Mouse (Mus musculus): ENCODE measurements around the gene Wfdc13. TPM values are rescaled to one million over a fixed set of nuclear protein-coding genes. Genes with fewer than 3 reads are reported as not detected.
A peak's percentile ranks its signal among the peaks of the same experiment; 100 is the strongest.

Gene Wfdc13
- 0.21 TPM in 1 of 2 replicates, not detected in the other for polyA plus RNA-seq (2014; fragmentation: Nextera tagmentation; extraction: Ambion mirVana)

GRCm38 (mm10) chr2:164684807-164685206 lies at the start of gene Wfdc13:
Gene Wfdc13 (plus strand): TSS chr2:164685107.
- H3K9me3 ChIP-seq (ENCODE audit: control insufficient read depth, low read length): no peaks in the 10 kb centered on the region
- H3K4me3 ChIP-seq (ENCODE audit: low read depth, low read length): no peak within 1 kb of the TSS
- DNase-seq (ENCODE audit: low spot score) (no peak), ATAC-seq (ENCODE audit: low read depth) (no peak)
- no peak within 1 kb of the TSS for H3K27ac ChIP-seq (replicated peaks; ENCODE audit: low read depth, low read length)
- WGBS: 76% methylated on average over 3 of the region's 3 CpGs
- no peak within 1 kb of the TSS for H3K4me2 ChIP-seq (ENCODE audit: low read depth, low read length)
- H3K27me3 ChIP-seq (replicated peaks; ENCODE audit: control insufficient read depth, insufficient read depth, low read length): no peaks in the 10 kb centered on the region
- no peaks in the 10 kb centered on the region for H3K36me3 ChIP-seq (ENCODE audit: control insufficient read depth, insufficient read depth, low read length)
- H3K4me1 ChIP-seq (ENCODE audit: control insufficient read depth, insufficient read depth, low read length): no peaks in the 10 kb centered on the region
- no peak within 1 kb of the TSS for H3K9ac ChIP-seq (ENCODE audit: low read depth, low read length)

GRCm38 (mm10) chr2:164635266-164635665 lies 49.6 kb upstream of the Wfdc13 start:
- Histone ChIP-seq H3K4me3 (ENCODE audit: low read depth, low read length) (no peak overlapping the region), H3K4me2 (ENCODE audit: low read depth, low read length) (no peak overlapping the region), H3K36me3 (ENCODE audit: control insufficient read depth, insufficient read depth, low read length) (no peaks in the 10 kb centered on the region), H3K9ac (ENCODE audit: low read depth, low read length) (no peak overlapping the region), H3K4me1 (ENCODE audit: control insufficient read depth, insufficient read depth, low read length) (no peaks in the 10 kb centered on the region), H3K27ac (replicated peaks; ENCODE audit: low read depth, low read length) (no peak overlapping the region), H3K27me3 (replicated peaks; ENCODE audit: control insufficient read depth, insufficient read depth, low read length) (no peaks in the 10 kb centered on the region), H3K9me3 (ENCODE audit: control insufficient read depth, low read length) (no peaks in the 10 kb centered on the region)
- ATAC-seq (ENCODE audit: low read depth): no peak
- 85% methylated on average over 9 of the region's 9 CpGs for WGBS
- DNase-seq (ENCODE audit: low spot score): no peak

- DNase-seq (ENCODE audit: low spot score): no peak
- Histone ChIP-seq H3K9me3 (ENCODE audit: control insufficient read depth, low read length) (no peaks in the 10 kb centered on the region), H3K27me3 (replicated peaks; ENCODE audit: control insufficient read depth, insufficient read depth, low read length) (no peaks in the 10 kb centered on the region), H3K9ac (ENCODE audit: low read depth, low read length) (no peak within 1 kb of the TSS), H3K4me3 (ENCODE audit: low read depth, low read length) (no peak within 1 kb of the TSS), H3K36me3 (ENCODE audit: control insufficient read depth, insufficient read depth, low read length) (no peaks in the 10 kb centered on the region), H3K27ac (replicated peaks; ENCODE audit: low read depth, low read length) (no peak within 1 kb of the TSS), H3K4me1 (ENCODE audit: control insufficient read depth, insufficient read depth, low read length) (no peaks in the 10 kb centered on the region), H3K4me2 (ENCODE audit: low read depth, low read length) (no peak within 1 kb of the TSS)
- WGBS: 84% methylated on average over 3 of the region's 3 CpGs
- no peak for ATAC-seq (ENCODE audit: low read depth)
Measured at GRCm38 (mm10) chr2:164638696-164639095, 46.2 kb upstream of the Wfdc13 start, which contains the start of gene Wfdc16. Gene Wfdc16 (minus strand): TSS chr2:164638796.

- Histone ChIP-seq H3K4me3 (ENCODE audit: low read depth, low read length) (no peak overlapping the region), H3K27me3 (replicated peaks; ENCODE audit: control insufficient read depth, insufficient read depth, low read length) (no peaks in the 10 kb centered on the region), H3K9ac (ENCODE audit: low read depth, low read length) (no peak overlapping the region), H3K36me3 (ENCODE audit: control insufficient read depth, insufficient read depth, low read length) (no peaks in the 10 kb centered on the region), H3K27ac (replicated peaks; ENCODE audit: low read depth, low read length) (no peak overlapping the region), H3K9me3 (ENCODE audit: control insufficient read depth, low read length) (no peaks in the 10 kb centered on the region), H3K4me1 (ENCODE audit: control insufficient read depth, insufficient read depth, low read length) (no peaks in the 10 kb centered on the region), H3K4me2 (ENCODE audit: low read depth, low read length) (no peak overlapping the region)
- DNase-seq (ENCODE audit: low spot score) (no peak), ATAC-seq (ENCODE audit: low read depth) (no peak)
- 70% methylated on average over 7 of the region's 7 CpGs for whole genome bisulfite sequencing
Measured at GRCm38 (mm10) chr2:164641129-164641528, 43.8 kb upstream of the Wfdc13 start.

GRCm38 (mm10) chr2:164641881-164642673 lies 42.8 kb upstream of the Wfdc13 start:
- H3K9me3 ChIP-seq (ENCODE audit: control insufficient read depth, low read length): no peaks in the 10 kb centered on the region
- no peak for ATAC-seq (ENCODE audit: low read depth)
- no peak for DNase-seq (ENCODE audit: low spot score)
- H3K9ac ChIP-seq (ENCODE audit: low read depth, low read length): no peak overlapping the region
- H3K27ac ChIP-seq (replicated peaks; ENCODE audit: low read depth, low read length): no peak overlapping the region
- H3K36me3 ChIP-seq (ENCODE audit: control insufficient read depth, insufficient read depth, low read length): no peaks in the 10 kb centered on the region
- H3K4me3 ChIP-seq (ENCODE audit: low read depth, low read length): no peak overlapping the region
- H3K4me2 ChIP-seq (ENCODE audit: low read depth, low read length): no peak overlapping the region
- H3K4me1 ChIP-seq (ENCODE audit: control insufficient read depth, insufficient read depth, low read length): no peaks in the 10 kb centered on the region
- H3K27me3 ChIP-seq (replicated peaks; ENCODE audit: control insufficient read depth, insufficient read depth, low read length): no peaks in the 10 kb centered on the region
- 70% methylated on average over 13 of the region's 13 CpGs for WGBS

GRCm38 (mm10) chr2:164655858-164656257 lies 29.0 kb upstream of the Wfdc13 start, which contains the start of gene Wfdc10:
Gene Wfdc10 (plus strand): TSS chr2:164656046.
- peak; percentile 31 for DNase-seq (ENCODE audit: low spot score)
- Histone ChIP-seq H3K9me3 (ENCODE audit: control insufficient read depth, low read length) (no peaks in the 10 kb centered on the region), H3K9ac (ENCODE audit: low read depth, low read length) (no peak within 1 kb of the TSS), H3K27ac (replicated peaks; ENCODE audit: low read depth, low read length) (no peak within 1 kb of the TSS), H3K27me3 (replicated peaks; ENCODE audit: control insufficient read depth, insufficient read depth, low read length) (no peaks in the 10 kb centered on the region), H3K4me1 (ENCODE audit: control insufficient read depth, insufficient read depth, low read length) (no peaks in the 10 kb centered on the region), H3K4me3 (ENCODE audit: low read depth, low read length) (no peak within 1 kb of the TSS), H3K36me3 (ENCODE audit: control insufficient read depth, insufficient read depth, low read length) (no peaks in the 10 kb centered on the region), H3K4me2 (ENCODE audit: low read depth, low read length) (no peak within 1 kb of the TSS)
- 26% methylated on average over 11 of the region's 11 CpGs for WGBS
- no peak for ATAC-seq (ENCODE audit: low read depth)

GRCm38 (mm10) chr2:164656483-164656882 lies 28.4 kb upstream of the Wfdc13 start, which contains the start of gene Wfdc9:
Gene Wfdc9 (minus strand): TSS chr2:164656583.
- WGBS: 88% methylated on average over 9 of the region's 9 CpGs
- Histone ChIP-seq H3K4me2 (ENCODE audit: low read depth, low read length) (no peak within 1 kb of the TSS), H3K4me1 (ENCODE audit: control insufficient read depth, insufficient read depth, low read length) (no peaks in the 10 kb centered on the region), H3K4me3 (ENCODE audit: low read depth, low read length) (no peak within 1 kb of the TSS), H3K27ac (replicated peaks; ENCODE audit: low read depth, low read length) (no peak within 1 kb of the TSS), H3K9ac (ENCODE audit: low read depth, low read length) (no peak within 1 kb of the TSS), H3K9me3 (ENCODE audit: control insufficient read depth, low read length) (no peaks in the 10 kb centered on the region), H3K36me3 (ENCODE audit: control insufficient read depth, insufficient read depth, low read length) (no peaks in the 10 kb centered on the region), H3K27me3 (replicated peaks; ENCODE audit: control insufficient read depth, insufficient read depth, low read length) (no peaks in the 10 kb centered on the region)
- no peak for ATAC-seq (ENCODE audit: low read depth)
- DNase-seq (ENCODE audit: low spot score): no peak

- no peak for DNase-seq (ENCODE audit: low spot score)
- ATAC-seq (ENCODE audit: low read depth): no peak
- no peak overlapping the region for H3K4me3 ChIP-seq (ENCODE audit: low read depth, low read length)
Measured at GRCm38 (mm10) chr2:164664851-164665250, 20.1 kb upstream of the Wfdc13 start.

GRCm38 (mm10) chr2:164670261-164670660 lies 14.6 kb upstream of the Wfdc13 start:
- Histone ChIP-seq H3K9ac (ENCODE audit: low read depth, low read length) (no peak overlapping the region), H3K4me3 (ENCODE audit: low read depth, low read length) (no peak overlapping the region), H3K4me2 (ENCODE audit: low read depth, low read length) (no peak overlapping the region), H3K36me3 (ENCODE audit: control insufficient read depth, insufficient read depth, low read length) (no peaks in the 10 kb centered on the region), H3K27me3 (replicated peaks; ENCODE audit: control insufficient read depth, insufficient read depth, low read length) (no peaks in the 10 kb centered on the region), H3K4me1 (ENCODE audit: control insufficient read depth, insufficient read depth, low read length) (no peaks in the 10 kb centered on the region), H3K9me3 (ENCODE audit: control insufficient read depth, low read length) (no peaks in the 10 kb centered on the region), H3K27ac (replicated peaks; ENCODE audit: low read depth, low read length) (no peak overlapping the region)
- no peak for DNase-seq (ENCODE audit: low spot score)
- WGBS: 85% methylated on average over 5 of the region's 5 CpGs
- ATAC-seq (ENCODE audit: low read depth): no peak

More at GRCm38 (mm10) chr2:164664851-164665250, 20.1 kb upstream of the Wfdc13 start:
- no peaks in the 10 kb centered on the region for H3K9me3 ChIP-seq (ENCODE audit: control insufficient read depth, low read length)
- H3K27ac ChIP-seq (replicated peaks; ENCODE audit: low read depth, low read length): no peak overlapping the region
- no peaks in the 10 kb centered on the region for H3K27me3 ChIP-seq (replicated peaks; ENCODE audit: control insufficient read depth, insufficient read depth, low read length)
- no peak overlapping the region for H3K4me2 ChIP-seq (ENCODE audit: low read depth, low read length)
- WGBS: 86% methylated on average over 7 of the region's 7 CpGs
- H3K4me1 ChIP-seq (ENCODE audit: control insufficient read depth, insufficient read depth, low read length): no peaks in the 10 kb centered on the region
- no peak overlapping the region for H3K9ac ChIP-seq (ENCODE audit: low read depth, low read length)
- H3K36me3 ChIP-seq (ENCODE audit: control insufficient read depth, insufficient read depth, low read length): no peaks in the 10 kb centered on the region

All from embryonic facial prominence, embryonic 14.5 days (tissue).